Mouse (Mus musculus): Measurements from ENCODE around the gene 4930544D05Rik. TPM values are rescaled to one million over a fixed set of nuclear protein-coding genes. Genes with fewer than 3 reads are reported as not detected.
A peak's percentile ranks its signal among the peaks of the same experiment; 100 is the strongest.
"Not testable (repeated sequence)": the region's sequence is repeated elsewhere in the genome, so short reads cannot be mapped to it uniquely, and the experiment has no call there.

The 4930544D05Rik gene
- not detected for total RNA-seq (2021)
- long read RNA-seq, experiment 1, result 0 reads
- long read RNA-seq, experiment 2, result 0 reads

GRCm38 (mm10) chr11:70615516-70616093 lies at the start of gene 4930544D05Rik:
Gene 4930544D05Rik (plus strand): TSS chr11:70615848.
- DNase-seq, result no peak

GRCm38 (mm10) chr11:70566586-70566985 lies 49.1 kb upstream of the 4930544D05Rik start:
- DNase-seq, result no peak

- DNase-seq, result not testable (repeated sequence)
Measured at GRCm38 (mm10) chr11:70570614-70571013, 45.0 kb upstream of the 4930544D05Rik start.

GRCm38 (mm10) chr11:70571641-70572040 lies 44.0 kb upstream of the 4930544D05Rik start:
- DNase-seq, result no peak

GRCm38 (mm10) chr11:70572348-70572902 lies 43.2 kb upstream of the 4930544D05Rik start:
- DNase-seq, result no peak

GRCm38 (mm10) chr11:70573872-70574271 lies 41.8 kb upstream of the 4930544D05Rik start:
- no peak for DNase-seq

- DNase-seq, result no peak
Measured at GRCm38 (mm10) chr11:70577201-70577600, 38.4 kb upstream of the 4930544D05Rik start.

GRCm38 (mm10) chr11:70578962-70579361 lies 36.7 kb upstream of the 4930544D05Rik start:
- DNase-seq, result no peak

GRCm38 (mm10) chr11:70579710-70580357 lies 35.8 kb upstream of the 4930544D05Rik start:
- no peak for DNase-seq

GRCm38 (mm10) chr11:70580358-70580720 lies 35.3 kb upstream of the 4930544D05Rik start:
- DNase-seq, result no peak

GRCm38 (mm10) chr11:70580921-70581320 lies 34.7 kb upstream of the 4930544D05Rik start:
- DNase-seq, result no peak

GRCm38 (mm10) chr11:70582196-70582595 lies 33.5 kb upstream of the 4930544D05Rik start:
- no peak for DNase-seq

GRCm38 (mm10) chr11:70583022-70583714 lies 32.5 kb upstream of the 4930544D05Rik start:
- no peak for DNase-seq

- DNase-seq, result no peak
Measured at GRCm38 (mm10) chr11:70583775-70584174, 31.9 kb upstream of the 4930544D05Rik start.

- DNase-seq, result peak; percentile 60
Measured at GRCm38 (mm10) chr11:70585457-70585856, 30.2 kb upstream of the 4930544D05Rik start.

GRCm38 (mm10) chr11:70586261-70586660 lies 29.4 kb upstream of the 4930544D05Rik start:
- DNase-seq, result no peak

GRCm38 (mm10) chr11:70586954-70587353 lies 28.7 kb upstream of the 4930544D05Rik start:
- no peak for DNase-seq

GRCm38 (mm10) chr11:70591733-70592132 lies 23.9 kb upstream of the 4930544D05Rik start:
- DNase-seq, result no peak

GRCm38 (mm10) chr11:70594253-70594989 lies 21.2 kb upstream of the 4930544D05Rik start:
- no peak for DNase-seq

- DNase-seq, result no peak
Measured at GRCm38 (mm10) chr11:70595638-70596037, 20.0 kb upstream of the 4930544D05Rik start.

- no peak for DNase-seq
Measured at GRCm38 (mm10) chr11:70596094-70596493, 19.6 kb upstream of the 4930544D05Rik start.

GRCm38 (mm10) chr11:70597301-70597700 lies 18.3 kb upstream of the 4930544D05Rik start:
- no peak for DNase-seq
